8 mouse cellular contexts compared by ENCODE assay signal in the genomic region with DNA sequence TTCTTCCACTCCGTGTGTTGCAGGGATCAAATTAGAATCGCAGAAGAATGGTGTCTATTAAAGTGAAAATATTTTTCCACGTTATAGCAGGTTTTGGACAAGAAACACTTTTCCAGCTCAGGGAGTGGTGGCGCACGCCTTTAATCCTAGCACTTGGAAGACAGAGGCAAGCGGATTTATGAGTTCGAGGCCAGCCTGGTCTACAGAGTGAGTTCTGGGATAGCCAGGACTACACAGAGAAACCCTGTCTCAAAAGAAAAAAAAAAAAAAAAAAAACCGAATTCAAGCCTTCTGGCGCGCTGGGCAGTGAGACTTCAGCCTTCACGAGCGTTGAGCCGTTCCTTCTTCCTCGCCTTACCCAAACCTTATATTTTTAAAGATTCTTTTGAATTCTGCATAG. TPM values are rescaled to one million over a fixed set of nuclear protein-coding genes. Genes with fewer than 3 reads are reported as not detected.
DNase-seq lines count a peak whose midpoint lies in the region; ATAC-seq and TF ChIP-seq lines count a peak whose summit lies in the region.
"Had no signal": no experiment of that assay in that cellular context is flagged by ENCODE, and none has a peak within 500 bp of the region (broad histone marks: within the 10 kb centered on the region; RNA-seq: fewer than 3 reads in every experiment).

No protein-coding gene starts in this region.

- no peaks in the 10 kb centered on the region for H3K27me3 ChIP-seq in ES-Bruce4 (ENCODE audit: control insufficient read depth, insufficient read depth, low read length, poor library complexity, severe bottlenecking)
- peaks cover 7% of the 10 kb centered on the region for H3K27me3 ChIP-seq in hindbrain, embryonic 11.5 days (ENCODE audit: control insufficient read depth, insufficient read depth, low read length)
- H3K27me3 ChIP-seq in midbrain, embryonic 11.5 days (ENCODE audit: control insufficient read depth, insufficient read depth, low read length): peaks cover 15% of the 10 kb centered on the region

- no peak for ATAC-seq in hindbrain, embryonic 11.5 days (ENCODE audit: low FRiP score)
- ATAC-seq in midbrain, embryonic 11.5 days (ENCODE audit: low FRiP score): no peak

- WGBS in hindbrain, embryonic 11.5 days: 9% methylated on average over 14 of the region's 14 CpGs
- 7% methylated on average over 14 of the region's 14 CpGs for WGBS in midbrain, embryonic 11.5 days

- TF ChIP-seq CTCF in ES-Bruce4 (IDR thresholded peaks at IDR 0.05; ENCODE audit: low read depth, low read length): no peak

- no peaks in the 10 kb centered on the region for H3K36me3 ChIP-seq in ES-Bruce4 (ENCODE audit: control insufficient read depth, insufficient read depth, low read length, poor library complexity, severe bottlenecking)
- no peaks in the 10 kb centered on the region for H3K36me3 ChIP-seq in hindbrain, embryonic 11.5 days (ENCODE audit: control insufficient read depth, insufficient read depth, low read length)
- no peaks in the 10 kb centered on the region for H3K36me3 ChIP-seq in midbrain, embryonic 11.5 days (ENCODE audit: control insufficient read depth, insufficient read depth, low read length)

- H3K9me3 ChIP-seq in ES-Bruce4 (replicated peaks; ENCODE audit: control insufficient read depth, insufficient read depth, low read length, poor library complexity, severe bottlenecking): no peaks in the 10 kb centered on the region
- H3K9me3 ChIP-seq in hindbrain, embryonic 11.5 days (ENCODE audit: control insufficient read depth, low read length): no peaks in the 10 kb centered on the region
- no peaks in the 10 kb centered on the region for H3K9me3 ChIP-seq in midbrain, embryonic 11.5 days (ENCODE audit: control insufficient read depth, low read length)

- TF ChIP-seq POLR2A in ES-Bruce4 (IDR thresholded peaks at IDR 0.05; ENCODE audit: insufficient read depth, low read length): no peak

- DNase-seq in NIH3T3 (ENCODE audit: low read depth): peak; percentile 46
- peak; percentile 45 for DNase-seq in hindbrain, embryonic 11.5 days (ENCODE audit: low spot score)
- DNase-seq in midbrain, embryonic 11.5 days (ENCODE audit: low spot score, missing footprints): no peak
- DNase-seq in adrenal gland, adult 18-20 months (ENCODE audit: low spot score in 2 of 2): no peak
- no peak for DNase-seq in adrenal gland, adult 8-10 months
- DNase-seq in spleen, adult 12 weeks (ENCODE audit: low spot score): no peak

- H3K9ac ChIP-seq in ES-Bruce4 (ENCODE audit: low read depth, poor library complexity, severe bottlenecking): peak overlapping the region; percentile 59
- no peak overlapping the region for H3K9ac ChIP-seq in hindbrain, embryonic 11.5 days (ENCODE audit: low read depth, low read length)
- H3K9ac ChIP-seq in midbrain, embryonic 11.5 days (ENCODE audit: low read length): no peak overlapping the region

- no peak overlapping the region for H3K4me2 ChIP-seq in hindbrain, embryonic 11.5 days (replicated peaks; ENCODE audit: low read depth, low read length)
- H3K4me2 ChIP-seq in midbrain, embryonic 11.5 days: peak overlapping the region; percentile 16; the same call in 1 of the 2 replicates

- peak overlapping the region; percentile 100 for H3K4me3 ChIP-seq in ES-Bruce4 (ENCODE audit: low read depth, low read length)
- H3K4me3 ChIP-seq in hindbrain, embryonic 11.5 days (ENCODE audit: low read depth, low read length): peak overlapping the region; percentile 31; the same call in 1 of the 2 replicates
- H3K4me3 ChIP-seq in midbrain, embryonic 11.5 days (ENCODE audit: low read depth, low read length): peak overlapping the region; percentile 43; the same call in 1 of the 2 replicates

- no peaks in the 10 kb centered on the region for H3K4me1 ChIP-seq in ES-Bruce4 (ENCODE audit: control insufficient read depth, insufficient read depth, low read length)
- no peaks in the 10 kb centered on the region for H3K4me1 ChIP-seq in hindbrain, embryonic 11.5 days (replicated peaks; ENCODE audit: control insufficient read depth, insufficient read depth, low read length)
- peaks cover 3% of the 10 kb centered on the region; the same call in 1 of the 2 replicates for H3K4me1 ChIP-seq in midbrain, embryonic 11.5 days (ENCODE audit: control insufficient read depth, insufficient read depth, low read length)

- TF ChIP-seq EP300 in ES-Bruce4 (IDR thresholded peaks at IDR 0.05; ENCODE audit: insufficient read depth, low read depth, low read length): no peak

- no peak overlapping the region for H3K27ac ChIP-seq in ES-Bruce4 (ENCODE audit: insufficient read depth, low read length)
- H3K27ac ChIP-seq in hindbrain, embryonic 11.5 days (ENCODE audit: low read depth, low read length): no peak overlapping the region
- H3K27ac ChIP-seq in midbrain, embryonic 11.5 days (ENCODE audit: low read depth, low read length): no peak overlapping the region

RNA-seq across cellular contexts. Expression of gene Elf2, which starts 17.2 kb away (rescaled TPM):
- 52.8 and 57.7 TPM in 2 replicates for polyA plus RNA-seq in ES-Bruce4 (2011; ENCODE audit: insufficient read depth, insufficient read length, low read depth, missing spikeins)
- polyA plus RNA-seq in hindbrain, embryonic 11.5 days (2014; fragmentation: Nextera tagmentation; extraction: Ambion mirVana): 45.4 and 48.7 TPM in 2 replicates
- 42.8 and 47.4 TPM in 2 replicates for polyA plus RNA-seq in midbrain, embryonic 11.5 days (2014; fragmentation: Nextera tagmentation; extraction: Ambion mirVana)
- total RNA-seq in adrenal gland, adult 18-20 months (2021): 10 to 100 TPM; 61.9 to 78.4 TPM
- total RNA-seq in adrenal gland, adult 8-10 months (2022): 10 to 100 TPM; 57.5 to 93.6 (median 80.2) TPM

RNA-seq across cellular contexts. Expression of gene Mgarp, which starts 38.9 kb away (rescaled TPM):
- polyA plus RNA-seq in ES-Bruce4 (2011; ENCODE audit: insufficient read depth, insufficient read length, low read depth, missing spikeins): 8.3 and 9.8 TPM in 2 replicates
- polyA plus RNA-seq in hindbrain, embryonic 11.5 days (2014; fragmentation: Nextera tagmentation; extraction: Ambion mirVana): 4.0 and 5.5 TPM in 2 replicates
- polyA plus RNA-seq in midbrain, embryonic 11.5 days (2014; fragmentation: Nextera tagmentation; extraction: Ambion mirVana): 22.5 and 26.9 TPM in 2 replicates
- 100 to 1,000 TPM; 605 to 839 TPM for total RNA-seq in adrenal gland, adult 18-20 months (2021)
- 1,000 to 10,000 TPM in 3 of 4 experiments, 100 to 1,000 TPM in 1; 688 to 1,713 (median 1,219) TPM for total RNA-seq in adrenal gland, adult 8-10 months (2022)
- total RNA-seq: common myeloid progenitor, adult 5-6 weeks had no signal

RNA-seq across cellular contexts. Expression of gene Ndufc1, which starts 51.2 kb away (rescaled TPM):
- polyA plus RNA-seq in ES-Bruce4 (2011; ENCODE audit: insufficient read depth, insufficient read length, low read depth, missing spikeins): 194 and 196 TPM in 2 replicates
- polyA plus RNA-seq in hindbrain, embryonic 11.5 days (2014; fragmentation: Nextera tagmentation; extraction: Ambion mirVana): 714 and 715 TPM in 2 replicates
- polyA plus RNA-seq in midbrain, embryonic 11.5 days (2014; fragmentation: Nextera tagmentation; extraction: Ambion mirVana): 739 and 783 TPM in 2 replicates
- 100 to 1,000 TPM; 725 to 859 TPM for total RNA-seq in adrenal gland, adult 18-20 months (2021)
- 100 to 1,000 TPM; 425 to 852 (median 611) TPM for total RNA-seq in adrenal gland, adult 8-10 months (2022)

RNA-seq across cellular contexts. Expression of gene Naa15, which starts 57.3 kb away (rescaled TPM):
- polyA plus RNA-seq in ES-Bruce4 (2011; ENCODE audit: insufficient read depth, insufficient read length, low read depth, missing spikeins): 173 and 197 TPM in 2 replicates
- 56.6 and 59.3 TPM in 2 replicates for polyA plus RNA-seq in hindbrain, embryonic 11.5 days (2014; fragmentation: Nextera tagmentation; extraction: Ambion mirVana)
- polyA plus RNA-seq in midbrain, embryonic 11.5 days (2014; fragmentation: Nextera tagmentation; extraction: Ambion mirVana): 54.5 and 57.0 TPM in 2 replicates
- total RNA-seq in adrenal gland, adult 18-20 months (2021): 10 to 100 TPM; 54.1 to 59.7 TPM
- 10 to 100 TPM; 53.1 to 65.3 (median 59.3) TPM for total RNA-seq in adrenal gland, adult 8-10 months (2022)

Comparison
In these comparisons a context has a peak if more than half of its experiments do, and no peak if none do; other contexts are left out.
1. H3K4me3 ChIP-seq: peak in every context shown above with its lines; median percentile 100 in ES-Bruce4; 43 in midbrain, embryonic 11.5 days; 31 in hindbrain, embryonic 11.5 days.
2. DNase-seq: peak in NIH3T3 (single experiment) and hindbrain, embryonic 11.5 days (single experiment); none in midbrain, embryonic 11.5 days (single experiment), adrenal gland, adult 18-20 months (0 of 2), adrenal gland, adult 8-10 months (single experiment) and spleen, adult 12 weeks (single experiment).